Mouse (Mus musculus) forebrain, embryonic 14.5 days (tissue): ENCODE data around the gene Got2. TPM values are rescaled to one million over a fixed set of nuclear protein-coding genes. Genes with fewer than 3 reads are reported as not detected.

Source experiments
- ATAC-seq: fragments of 200-750 bp; cut with Nextera tagmentation; 2 replicates; pipeline ENCODE4 v1.8.0; 2017; ENCODE audit warnings: mild to moderate bottlenecking, moderate library complexity
- DNase-seq: peaks from one replicate; pipeline ENCODE4 v3.0.0-alpha.2; 2015; ENCODE audit warnings: low spot score
- H3K27ac ChIP-seq: fragments of 300-500 bp; sonication (generic); 2 replicates; pipeline ENCODE4 v1.5.1; 2014; ENCODE audit warnings: low read depth, mild to moderate bottlenecking, control low read depth, low read length, moderate library complexity
- H3K27me3 ChIP-seq: fragments of 300-500 bp; sonication (generic); replicated peaks from 2 replicates; pipeline ENCODE4 v1.6.1; 2014; ENCODE audit warnings: low read length, control low read depth, mixed read lengths; ENCODE audit not compliant: control insufficient read depth, insufficient read depth
- H3K36me3 ChIP-seq: fragments of 300-500 bp; sonication (generic); 2 replicates; pipeline ENCODE4 v1.6.1; 2014; ENCODE audit warnings: low read length, control low read depth; ENCODE audit not compliant: control insufficient read depth, insufficient read depth
- H3K4me1 ChIP-seq: fragments of 300-500 bp; sonication (generic); 2 replicates; pipeline ENCODE4 v1.6.1; 2014; ENCODE audit warnings: antibody characterized with exemption, low read length, control low read depth; ENCODE audit not compliant: control insufficient read depth, insufficient read depth
- H3K4me2 ChIP-seq: fragments of 300-500 bp; sonication (generic); 2 replicates; pipeline ENCODE4 v1.6.1; 2014; ENCODE audit warnings: mild to moderate bottlenecking, control low read depth, low read length
- H3K4me3 ChIP-seq: fragments of 300-500 bp; sonication (generic); 2 replicates; pipeline ENCODE4 v1.5.1; 2014; ENCODE audit warnings: low read depth, low read length, control low read depth
- H3K9ac ChIP-seq: fragments of 300-500 bp; sonication (generic); 2 replicates; pipeline ENCODE4 v1.6.1; 2014; ENCODE audit warnings: mild to moderate bottlenecking, low read length, control low read depth, moderate library complexity
- H3K9me3 ChIP-seq: fragments of 300-500 bp; sonication (generic); replicated peaks from 2 replicates; pipeline ENCODE4 v1.6.1; 2016; ENCODE audit warnings: low read length, control low read depth, mixed read lengths; ENCODE audit not compliant: control insufficient read depth
- WGBS: fragments of 180-500 bp; shearing (Covaris S2); extraction: QIAGEN DNeasy Blood & Tissue Kit; methylation state at CpG from one replicate; pipeline ENCODE4 v1.1.7; 2014; 5-methylcytosine and 5-hydroxymethylcytosine counted together
- polyA plus RNA-seq: library from polyadenylated mRNA; unstranded; fragments of >200 nt; fragmentation: Nextera tagmentation; extraction: Ambion mirVana; gene quantifications from 2 replicates; pipeline ENCODE4 v1.2.1, GENCODE M21; 2014

Gene Got2
- polyA plus RNA-seq, 1 experiment from 2014 or later: 116 TPM

- H3K9ac ChIP-seq: peak within 1 kb of the TSS; percentile 75
- ATAC-seq: peak; percentile 98
- H3K36me3 ChIP-seq: peaks cover 4% of the 10 kb centered on the region
- H3K4me1 ChIP-seq: peaks cover 8% of the 10 kb centered on the region
- DNase-seq: peak; percentile 94
- whole genome bisulfite sequencing: 12% methylated on average over 22 of the region's 22 CpGs
- H3K4me3 ChIP-seq: peak within 1 kb of the TSS; percentile 48
- no peaks in the 10 kb centered on the region for H3K9me3 ChIP-seq
- no peaks in the 10 kb centered on the region for H3K27me3 ChIP-seq
- H3K4me2 ChIP-seq: peak within 1 kb of the TSS; percentile 75
- H3K27ac ChIP-seq: no peak within 1 kb of the TSS
Observed at GRCm38 (mm10) chr8:95853102-95853843, 35.1 kb downstream of the Got2 start, which contains the start of gene Slc38a7. Slc38a7 (minus strand) TSS chr8:95853539.

- Histone ChIP-seq H3K9ac (no peak overlapping the region; the same call in 1 of the 2 replicates), H3K27ac (no peak overlapping the region)
Observed at GRCm38 (mm10) chr8:95852290-95852689, 36.1 kb downstream of the Got2 start.

GRCm38 (mm10) chr8:95850326-95850725 lies 38.0 kb downstream of the Got2 start:
- no peak overlapping the region for H3K27ac ChIP-seq
- peaks cover 18% of the 10 kb centered on the region for H3K36me3 ChIP-seq
- no peaks in the 10 kb centered on the region for H3K27me3 ChIP-seq
- ATAC-seq (no peak), DNase-seq (no peak)
- H3K4me3 ChIP-seq: no peak overlapping the region
- H3K9me3 ChIP-seq: no peaks in the 10 kb centered on the region
- WGBS: 98% methylated on average over 2 of the region's 2 CpGs
- H3K9ac ChIP-seq: no peak overlapping the region
- peaks cover 8% of the 10 kb centered on the region for H3K4me1 ChIP-seq
- H3K4me2 ChIP-seq: no peak overlapping the region

More at GRCm38 (mm10) chr8:95852290-95852689, 36.1 kb downstream of the Got2 start:
- DNase-seq (no peak), ATAC-seq (no peak)
- Histone ChIP-seq H3K4me2 (peak overlapping the region; percentile 75), H3K4me1 (peaks cover 8% of the 10 kb centered on the region), H3K9me3 (no peaks in the 10 kb centered on the region), H3K27me3 (no peaks in the 10 kb centered on the region), H3K36me3 (peaks cover 9% of the 10 kb centered on the region), H3K4me3 (peak overlapping the region; percentile 48; the same call in 1 of the 2 replicates)
- 79% methylated on average over 4 of the region's 4 CpGs for WGBS

GRCm38 (mm10) chr8:95848734-95849464 lies 39.4 kb downstream of the Got2 start:
- no peak for DNase-seq
- H3K4me2 ChIP-seq: no peak overlapping the region
- ATAC-seq: no peak
- 90% methylated on average over 19 of the region's 19 CpGs for WGBS
- H3K4me1 ChIP-seq: peaks cover 8% of the 10 kb centered on the region
- H3K9ac ChIP-seq: no peak overlapping the region
- H3K36me3 ChIP-seq: peaks cover 31% of the 10 kb centered on the region
- H3K27ac ChIP-seq: no peak overlapping the region
- no peak overlapping the region for H3K4me3 ChIP-seq
- H3K27me3 ChIP-seq: no peaks in the 10 kb centered on the region
- no peaks in the 10 kb centered on the region for H3K9me3 ChIP-seq

GRCm38 (mm10) chr8:95848061-95848551 lies 40.2 kb downstream of the Got2 start:
- DNase-seq: no peak

GRCm38 (mm10) chr8:95845026-95845425 lies 43.3 kb downstream of the Got2 start:
- Histone ChIP-seq H3K36me3 (peaks cover 64% of the 10 kb centered on the region), H3K4me1 (no peaks in the 10 kb centered on the region)
- DNase-seq: no peak

More at GRCm38 (mm10) chr8:95848061-95848551, 40.2 kb downstream of the Got2 start:
- peaks cover 8% of the 10 kb centered on the region for H3K4me1 ChIP-seq
- no peaks in the 10 kb centered on the region for H3K27me3 ChIP-seq
- no peak overlapping the region for H3K4me2 ChIP-seq
- 83% methylated on average over 24 of the region's 24 CpGs for WGBS
- H3K9ac ChIP-seq: no peak overlapping the region
- peaks cover 38% of the 10 kb centered on the region for H3K36me3 ChIP-seq
- ATAC-seq: 0 out of 2 replicates have a peak, but pooled peaks have one; percentile 18
- H3K27ac ChIP-seq: no peak overlapping the region
- no peak overlapping the region for H3K4me3 ChIP-seq
- H3K9me3 ChIP-seq: no peaks in the 10 kb centered on the region

GRCm38 (mm10) chr8:95843968-95844367 lies 44.4 kb downstream of the Got2 start:
- Histone ChIP-seq H3K4me3 (no peak overlapping the region), H3K9me3 (no peaks in the 10 kb centered on the region), H3K9ac (no peak overlapping the region), H3K4me2 (no peak overlapping the region), H3K27ac (no peak overlapping the region), H3K4me1 (no peaks in the 10 kb centered on the region), H3K27me3 (no peaks in the 10 kb centered on the region), H3K36me3 (peaks cover 72% of the 10 kb centered on the region)
- ATAC-seq (no peak), DNase-seq (no peak)
- 95% methylated on average over 6 of the region's 6 CpGs for WGBS

More at GRCm38 (mm10) chr8:95845026-95845425, 43.3 kb downstream of the Got2 start:
- no peak for ATAC-seq
- Histone ChIP-seq H3K4me3 (no peak overlapping the region), H3K27ac (no peak overlapping the region), H3K27me3 (no peaks in the 10 kb centered on the region), H3K9ac (no peak overlapping the region), H3K9me3 (no peaks in the 10 kb centered on the region), H3K4me2 (no peak overlapping the region)
- WGBS: 91% methylated on average over 7 of the region's 7 CpGs

- DNase-seq (no peak), ATAC-seq (no peak)
- WGBS: 90% methylated on average over 15 of the region's 15 CpGs
- H3K36me3 ChIP-seq: peaks cover 74% of the 10 kb centered on the region
- no peak overlapping the region for H3K4me3 ChIP-seq
- no peak overlapping the region for H3K9ac ChIP-seq
- H3K27ac ChIP-seq: no peak overlapping the region
- H3K4me1 ChIP-seq: no peaks in the 10 kb centered on the region
- no peaks in the 10 kb centered on the region for H3K9me3 ChIP-seq
- no peaks in the 10 kb centered on the region for H3K27me3 ChIP-seq
- no peak overlapping the region for H3K4me2 ChIP-seq
Observed at GRCm38 (mm10) chr8:95841436-95841835, 46.9 kb downstream of the Got2 start.
